9 mouse cellular contexts compared by ENCODE assay signal in the genomic region with DNA sequence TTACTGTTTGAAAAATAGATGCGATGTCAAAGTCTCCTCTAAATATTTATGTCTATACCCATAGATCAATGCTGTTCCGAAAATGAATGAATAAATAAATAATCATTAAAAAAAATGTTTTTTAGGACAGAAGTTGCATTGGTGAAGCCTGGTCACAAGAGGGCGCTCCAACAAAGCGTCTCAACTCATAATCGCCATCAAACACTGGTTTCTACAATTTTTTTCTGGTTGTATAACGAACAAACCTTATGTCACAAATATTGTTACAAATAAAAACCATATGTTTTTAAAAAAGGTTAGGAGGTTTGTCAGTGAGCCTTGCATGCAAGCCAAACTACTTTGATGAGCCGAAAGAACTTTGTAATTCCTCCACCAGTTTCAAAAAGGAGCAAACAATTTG. TPM values are rescaled to one million over a fixed set of nuclear protein-coding genes. Genes with fewer than 3 reads are reported as not detected.
DNase-seq lines count a peak whose midpoint lies in the region; ATAC-seq and TF ChIP-seq lines count a peak whose summit lies in the region.
"Had no signal": no experiment of that assay in that cellular context is flagged by ENCODE, and none has a peak within 500 bp of the region (broad histone marks: within the 10 kb centered on the region; RNA-seq: fewer than 3 reads in every experiment).

No protein-coding gene starts in this region.

- 13% methylated on average over 7 of the region's 7 CpGs for WGBS in heart, adult 2 months
- WGBS in midbrain, postnatal 0 days: 13% methylated on average over 7 of the region's 7 CpGs
- 14% methylated on average over 7 of the region's 7 CpGs for WGBS in midbrain, embryonic 15.5 days

- no peaks in the 10 kb centered on the region for H3K9me3 ChIP-seq in midbrain, postnatal 0 days (ENCODE audit: low read length)
- H3K9me3 ChIP-seq in midbrain, embryonic 15.5 days: no peaks in the 10 kb centered on the region
- H3K9me3 ChIP-seq: liver, embryonic 15.5 days had no signal

- no peak for DNase-seq in heart, adult 2 months
- DNase-seq in heart, adult 9 months (ENCODE audit: low spot score in 2 of 2): no peak
- DNase-seq in midbrain, postnatal 0 days (ENCODE audit: low spot score): peak; percentile 70
- peak; percentile 26 for DNase-seq in ZHBTc4 (ENCODE audit: low read depth, low spot score)
- peak; percentile 9 for DNase-seq in fibroblast of lung, adult 2 months (ENCODE audit: low read depth)
- DNase-seq in telencephalon, adult 2 months (ENCODE audit: low read depth, low spot score): peak; percentile 29

- H3K4me1 ChIP-seq in heart, adult 2 months (ENCODE audit: control insufficient read depth, insufficient read depth, low read length): no peaks in the 10 kb centered on the region
- H3K4me1 ChIP-seq in midbrain, postnatal 0 days (ENCODE audit: insufficient read depth, low read length): no peaks in the 10 kb centered on the region
- peaks cover 18% of the 10 kb centered on the region for H3K4me1 ChIP-seq in midbrain, embryonic 15.5 days
- H3K4me1 ChIP-seq: liver, embryonic 15.5 days had no signal

- no peak overlapping the region for H3K4me2 ChIP-seq in midbrain, postnatal 0 days (ENCODE audit: low read depth, low read length, poor library complexity, severe bottlenecking)
- no peak overlapping the region for H3K4me2 ChIP-seq in midbrain, embryonic 15.5 days
- H3K4me2 ChIP-seq: liver, embryonic 15.5 days had no signal

- no peak overlapping the region for H3K27ac ChIP-seq in heart, adult 2 months
- no peak overlapping the region for H3K27ac ChIP-seq in midbrain, postnatal 0 days (ENCODE audit: low read depth, low read length)
- no peak overlapping the region for H3K27ac ChIP-seq in midbrain, embryonic 15.5 days
- H3K27ac ChIP-seq: liver, embryonic 15.5 days had no signal

- no peaks in the 10 kb centered on the region for H3K36me3 ChIP-seq in heart, adult 2 months (ENCODE audit: control insufficient read depth, insufficient read depth, low read length)
- H3K36me3 ChIP-seq in midbrain, postnatal 0 days (ENCODE audit: insufficient read depth, low read length): no peaks in the 10 kb centered on the region
- no peaks in the 10 kb centered on the region for H3K36me3 ChIP-seq in midbrain, embryonic 15.5 days (replicated peaks)
- H3K36me3 ChIP-seq: liver, embryonic 15.5 days had no signal

- no peak for ATAC-seq in midbrain, postnatal 0 days (ENCODE audit: low FRiP score)
- ATAC-seq in midbrain, embryonic 15.5 days (replicated peaks): no peak
- ATAC-seq in monocyte, adult 5-6 weeks (replicated peaks; ENCODE audit: insufficient number of reproducible peaks, low FRiP score, low TSS enrichment, poor library complexity, severe bottlenecking): no peak

- peak; percentile 96 for TF ChIP-seq CTCF in heart, adult 2 months (IDR thresholded peaks at IDR 0.05)
- peak; percentile 92 for TF ChIP-seq CTCF in midbrain, postnatal 0 days (IDR thresholded peaks at IDR 0.05)

- no peaks in the 10 kb centered on the region for H3K27me3 ChIP-seq in heart, adult 2 months (ENCODE audit: control insufficient read depth, insufficient read depth, low read length)
- H3K27me3 ChIP-seq in midbrain, postnatal 0 days (ENCODE audit: insufficient read depth, low read length): no peaks in the 10 kb centered on the region
- H3K27me3 ChIP-seq in midbrain, embryonic 15.5 days (replicated peaks): 0 out of 2 replicates have a peak, but pooled peaks cover 4% of the 10 kb centered on the region

- no peak overlapping the region for H3K9ac ChIP-seq in heart, adult 2 months (ENCODE audit: low read depth, low read length)
- no peak overlapping the region for H3K9ac ChIP-seq in midbrain, postnatal 0 days (replicated peaks; ENCODE audit: low read length, poor library complexity, severe bottlenecking)
- H3K9ac ChIP-seq in midbrain, embryonic 15.5 days: no peak overlapping the region
- H3K9ac ChIP-seq: liver, embryonic 15.5 days had no signal

- no peak for TF ChIP-seq EP300 in heart, adult 2 months (IDR thresholded peaks at IDR 0.05; ENCODE audit: insufficient read depth, low read depth, low read length)

- H3K79me2 ChIP-seq in heart, adult 2 months (replicated peaks; ENCODE audit: control insufficient read depth, insufficient read depth, low read length): no peaks in the 10 kb centered on the region

- intact Hi-C loops in heart, adult 2 months (cut with DNase I): loop anchor here (5.0 kb wide), 2 partner anchors 482 to 572 kb away; a partner anchor contains a TSS

- no peak for TF ChIP-seq POLR2A in heart, adult 2 months (IDR thresholded peaks at IDR 0.05; ENCODE audit: insufficient read depth, low read depth, low read length)

- peak overlapping the region; percentile 5; the same call in 1 of the 2 replicates for H3K4me3 ChIP-seq in heart, adult 2 months
- no peak overlapping the region for H3K4me3 ChIP-seq in midbrain, postnatal 0 days (ENCODE audit: low read depth, low read length)
- H3K4me3 ChIP-seq in midbrain, embryonic 15.5 days: no peak overlapping the region
- H3K4me3 ChIP-seq: liver, embryonic 15.5 days had no signal

RNA-seq across cellular contexts. Expression of a gene that starts 52.2 kb away (rescaled TPM):
- 10 to 100 TPM; 59.7 to 72.5 TPM for total RNA-seq in heart, adult 2 months (2021)
- polyA plus RNA-seq in heart, adult 2 months (2012; rRNA removed): 97.4 and 123 TPM in 2 replicates
- 68.4 and 73.2 TPM in 2 replicates for total RNA-seq in midbrain, postnatal 0 days (2014; rRNA removed)
- polyA plus RNA-seq in midbrain, postnatal 0 days (2015; fragmentation: Nextera tagmentation; extraction: Ambion mirVana): 69.2 and 79.1 TPM in 2 replicates
- polyA plus RNA-seq in midbrain, embryonic 15.5 days (2015; fragmentation: Nextera tagmentation; extraction: Ambion mirVana): 123 and 142 TPM in 2 replicates
- total RNA-seq in monocyte, adult 5-6 weeks (2017): 428 to 649 TPM (median 479 TPM) in 3 replicates

Comparison
In these comparisons a context has a peak if more than half of its experiments do, and no peak if none do; other contexts are left out.
1. DNase-seq: peak in midbrain, postnatal 0 days (single experiment), ZHBTc4 (single experiment), fibroblast of lung, adult 2 months (single experiment) and telencephalon, adult 2 months (single experiment); none in heart, adult 2 months (0 of 2) and heart, adult 9 months (0 of 2).